Mouse (Mus musculus) liver (tissue): ENCODE data around the gene Jmjd8.

Experiments used
- DNase-seq: peaks from one replicate; pipeline ENCODE4 v3.0.0-alpha.2; 2020; ENCODE audit warnings: mixed read lengths

The Jmjd8 gene

DNA sequence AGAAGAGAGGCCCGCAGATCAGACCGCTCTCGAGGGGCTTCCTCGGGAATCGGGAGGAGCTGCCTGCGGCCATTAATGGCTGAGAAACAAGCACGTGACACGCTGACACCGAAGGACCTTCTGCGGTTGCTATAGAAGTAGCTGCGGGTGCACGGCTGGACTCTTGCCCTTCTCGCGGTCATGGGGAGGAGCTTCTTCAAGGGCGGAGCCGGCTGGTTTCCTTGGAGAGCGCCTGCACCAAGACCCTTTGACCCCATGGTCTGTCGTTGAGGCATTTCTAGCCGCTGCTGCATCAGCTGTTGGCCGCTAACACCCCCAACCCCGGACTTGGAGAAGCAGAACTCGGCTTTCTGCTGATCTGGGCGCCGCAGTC lies 4.6 kb downstream of the Jmjd8 start, which contains the start of gene Stub1:
TSS of gene Stub1 (minus strand) at position 114 of the 373 bp plus-strand sequence.
- peak; percentile 87 for DNase-seq

DNA sequence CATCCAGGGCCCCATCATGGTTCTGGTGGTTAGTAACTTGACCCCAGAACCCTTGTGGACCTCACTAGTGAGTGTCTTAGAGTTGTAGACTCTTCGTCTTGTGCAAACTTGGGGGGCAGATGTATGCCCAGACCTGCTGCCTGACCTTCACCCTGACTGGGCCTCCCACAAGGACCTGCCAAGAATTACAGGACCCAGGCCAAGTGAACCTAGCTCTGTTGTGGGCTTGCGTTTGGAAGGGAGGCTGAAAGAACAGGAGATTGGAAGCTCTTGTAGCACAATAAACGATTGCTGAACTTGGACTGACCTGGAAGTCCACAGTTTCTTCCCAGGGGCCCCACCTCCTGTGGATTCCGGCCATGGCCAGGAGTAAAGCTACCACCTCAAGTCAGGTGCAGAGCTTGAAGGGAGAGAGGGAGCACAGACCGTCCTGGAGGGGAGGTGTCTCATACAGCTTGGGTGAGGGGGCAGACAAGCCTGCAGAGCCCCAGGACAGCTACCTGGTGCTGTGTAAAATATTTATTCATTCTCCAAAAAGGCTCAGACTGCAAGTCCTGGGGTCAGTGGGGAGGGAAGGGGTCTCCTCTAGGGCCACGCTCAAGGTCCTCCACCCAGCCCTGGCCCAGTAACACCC lies 5.4 kb downstream of the Jmjd8 start:
- no peak for DNase-seq

DNA sequence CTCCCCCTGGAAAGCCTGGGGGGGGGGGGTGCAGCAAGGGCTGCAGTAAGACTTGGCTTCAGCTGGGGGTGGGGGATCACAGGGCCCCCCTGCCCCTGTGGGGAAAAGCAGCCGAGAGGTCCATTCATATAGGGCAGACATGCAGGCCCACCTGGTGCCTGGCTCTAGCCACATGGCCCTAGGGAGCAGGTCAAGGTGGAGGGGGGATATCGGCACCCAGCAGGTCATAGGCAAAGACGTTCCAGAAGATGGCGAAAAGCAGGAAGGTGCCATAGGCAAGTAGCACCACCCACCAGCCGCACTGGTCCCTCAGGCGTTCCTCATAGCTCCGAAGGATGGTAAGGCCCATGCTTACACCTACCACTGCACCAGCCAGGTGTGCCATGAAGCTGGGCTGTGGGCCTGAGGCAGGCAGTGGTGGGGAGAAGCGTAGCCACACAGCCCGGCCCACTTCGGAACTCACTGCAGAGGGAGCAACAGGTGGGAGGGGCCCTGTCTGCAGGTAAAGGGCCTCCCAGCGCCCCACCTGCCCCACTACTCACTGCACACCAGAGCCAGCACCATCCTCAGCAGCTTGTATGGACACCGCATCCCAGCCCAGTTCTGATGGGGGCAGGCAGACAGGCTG lies 6.0 kb downstream of the Jmjd8 start:
- DNase-seq = no peak

GRCm38 (mm10) chr17:25835301-25835700 lies 6.6 kb downstream of the Jmjd8 start:
- DNase-seq = no peak

- DNase-seq = no peak
Measured at GRCm38 (mm10) chr17:25835816-25836215, 7.1 kb downstream of the Jmjd8 start.

- DNase-seq = no peak
Measured at GRCm38 (mm10) chr17:25836397-25837075, 7.9 kb downstream of the Jmjd8 start.

DNA sequence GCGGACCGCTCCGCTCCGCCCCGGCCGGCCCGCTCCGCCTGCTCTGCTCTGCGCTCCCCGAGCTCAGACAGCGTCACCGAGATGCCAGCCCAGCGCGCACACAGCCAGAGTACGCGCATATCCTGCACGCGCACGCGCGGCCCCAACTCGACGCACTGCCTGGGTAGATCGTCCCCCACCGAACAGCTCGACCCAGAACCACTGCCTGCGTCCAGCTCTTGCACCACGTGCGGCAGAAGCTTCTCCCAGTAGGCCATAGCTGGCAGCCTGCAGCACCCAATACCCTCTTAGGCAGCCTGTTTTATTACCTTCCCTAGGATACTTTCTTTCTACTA lies 8.4 kb downstream of the Jmjd8 start, which contains the start of gene Rhbdl1:
TSS of gene Rhbdl1 (minus strand) at position 220 of the 335 bp plus-strand sequence.
- DNase-seq = peak; percentile 60

- no peak for DNase-seq
Measured at GRCm38 (mm10) chr17:25837533-25837932, 8.9 kb downstream of the Jmjd8 start.

- no peak for DNase-seq
Measured at GRCm38 (mm10) chr17:25838904-25839303, 10.2 kb downstream of the Jmjd8 start.

- peak; percentile 32 for DNase-seq
Measured at GRCm38 (mm10) chr17:25839455-25840235, 11.0 kb downstream of the Jmjd8 start.

GRCm38 (mm10) chr17:25840519-25840918 lies 11.9 kb downstream of the Jmjd8 start:
- no peak for DNase-seq

GRCm38 (mm10) chr17:25841117-25841880 lies 12.6 kb downstream of the Jmjd8 start, which contains the start of gene Gm20683:
Gm20683 (minus strand) TSS chr17:25841763.
- no peak for DNase-seq

GRCm38 (mm10) chr17:25842509-25842908 lies 13.8 kb downstream of the Jmjd8 start:
- no peak for DNase-seq

- DNase-seq = no peak
Measured at GRCm38 (mm10) chr17:25843122-25843521, 14.5 kb downstream of the Jmjd8 start.

DNA sequence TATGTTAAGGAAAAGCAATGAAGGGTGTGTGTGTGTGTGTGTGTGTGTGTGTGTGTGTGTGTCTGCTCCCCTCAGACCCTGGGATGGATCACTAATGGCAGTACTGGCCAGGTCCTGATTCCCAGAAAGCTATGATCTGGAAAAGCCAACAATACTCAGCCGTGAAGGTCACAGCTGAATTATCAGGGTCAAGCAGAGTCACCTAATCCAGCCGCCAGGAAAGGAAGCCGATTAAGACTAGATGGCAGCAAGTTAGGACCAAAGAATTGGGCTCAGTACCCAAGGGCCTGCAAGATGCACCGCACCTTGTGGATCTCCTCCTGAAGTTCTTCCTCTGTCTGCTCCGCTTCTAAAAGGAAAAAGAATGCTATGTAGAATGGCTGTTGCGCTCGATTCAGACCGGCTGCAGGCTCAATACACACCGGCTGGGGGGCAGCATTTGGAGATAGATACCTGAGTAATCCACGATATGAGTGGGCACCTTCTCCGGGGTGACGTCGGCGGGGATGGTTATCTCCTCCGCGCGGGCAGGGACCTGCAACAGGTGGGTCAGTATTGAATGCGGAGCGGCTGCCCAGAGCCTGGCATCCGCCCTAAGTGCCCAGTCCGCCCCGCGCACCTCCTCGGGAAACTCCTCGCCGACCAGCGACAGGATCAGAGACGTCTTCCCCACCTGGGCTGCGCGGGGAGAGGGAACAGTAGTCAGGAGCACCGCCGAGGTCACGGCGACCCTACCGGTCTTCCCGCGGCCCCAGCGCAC lies 15.1 kb downstream of the Jmjd8 start:
- DNase-seq = peak; percentile 65

DNA sequence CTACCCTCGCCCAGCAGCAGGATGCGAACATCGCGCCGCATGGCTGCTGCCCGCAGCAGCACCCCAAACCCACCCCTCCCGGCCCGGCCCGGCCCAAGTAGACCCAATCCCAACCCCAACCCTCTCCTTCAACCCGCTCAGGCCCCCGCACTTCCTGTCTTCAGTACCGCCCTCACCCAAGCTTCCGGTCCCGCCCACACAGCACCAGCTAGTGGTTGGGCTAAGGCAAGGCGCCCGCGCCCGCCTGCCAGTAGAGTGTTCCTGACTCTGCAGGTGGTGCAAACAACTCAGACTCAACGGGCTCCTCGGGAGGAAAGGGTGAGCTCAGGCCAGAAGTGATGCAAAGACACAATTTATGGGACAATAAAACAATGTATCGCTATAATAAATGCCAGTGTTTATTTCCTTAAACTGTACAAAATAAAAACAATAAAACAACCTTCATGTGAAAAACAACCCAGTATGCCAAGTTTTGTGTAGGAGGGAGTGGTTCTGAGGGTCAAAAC lies 15.8 kb downstream of the Jmjd8 start, which contains the start of gene Rhot2:
TSS of gene Rhot2 (minus strand) at position 456 of the 506 bp plus-strand sequence.
- peak; percentile 96 for DNase-seq

DNA sequence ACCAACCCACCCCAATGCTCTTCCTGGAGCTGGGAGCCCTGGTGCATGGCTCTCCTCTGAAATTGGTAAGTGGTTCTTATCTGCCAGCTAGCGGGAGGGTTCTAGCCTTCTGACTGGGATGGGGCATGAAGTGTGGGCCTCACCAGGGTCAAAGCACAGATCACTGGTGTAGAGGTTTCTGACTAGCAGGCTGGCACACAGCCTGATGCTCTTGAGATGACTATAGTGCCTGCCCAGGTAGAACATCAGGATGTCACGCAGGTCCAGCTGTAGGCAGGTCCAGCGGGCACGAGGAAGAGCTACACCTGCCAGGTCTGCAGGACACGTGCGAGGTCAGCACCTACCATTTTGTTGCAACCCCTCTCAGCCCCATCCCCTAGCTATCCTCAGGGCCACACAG lies 31.6 kb downstream of the Jmjd8 start:
- no peak for DNase-seq

DNA sequence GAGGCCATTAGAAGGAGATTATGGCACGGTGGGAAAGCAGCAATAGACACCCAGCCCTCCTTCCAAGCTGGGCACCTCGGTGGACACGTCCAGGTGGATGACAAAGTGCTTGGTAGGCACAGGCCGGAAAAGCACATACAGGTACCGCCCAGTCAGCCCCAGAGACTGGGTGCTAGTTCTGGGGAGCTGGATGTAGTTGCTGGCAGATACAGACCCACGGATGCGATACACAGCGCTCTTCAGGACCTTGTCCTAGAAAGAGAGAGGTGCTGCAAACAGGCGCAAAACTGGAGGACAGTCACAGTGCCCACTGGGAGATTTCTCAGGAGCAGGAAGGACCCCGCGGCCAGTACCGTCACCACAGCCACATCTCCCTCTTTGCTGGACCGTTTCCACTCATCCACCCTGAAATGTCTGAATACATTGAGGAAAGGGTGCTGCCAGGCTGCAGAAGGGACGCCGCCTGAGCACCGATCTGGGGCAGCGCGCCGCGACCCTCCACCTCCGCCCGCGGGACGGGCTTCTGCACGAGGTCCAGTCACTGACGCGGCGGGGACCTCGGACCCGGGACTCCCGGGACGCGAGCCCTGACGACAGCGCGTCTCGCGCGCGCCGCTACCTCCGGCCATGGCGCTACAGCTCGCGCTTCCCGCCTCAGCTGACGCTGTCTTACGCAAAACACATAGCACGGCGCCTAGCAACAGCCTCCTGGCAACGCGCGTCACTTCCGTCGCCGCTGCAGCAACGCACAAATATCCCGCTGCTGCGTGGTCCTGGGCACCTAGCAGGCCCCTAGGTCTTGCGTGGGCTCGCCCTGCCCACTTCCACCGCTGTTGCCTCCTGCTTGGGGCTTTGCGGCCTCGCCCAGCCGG lies 32.4 kb downstream of the Jmjd8 start, which contains the start of gene Wdr90:
TSS of gene Wdr90 (minus strand) at position 670 of the 872 bp plus-strand sequence.
- DNase-seq = peak; percentile 88

DNA sequence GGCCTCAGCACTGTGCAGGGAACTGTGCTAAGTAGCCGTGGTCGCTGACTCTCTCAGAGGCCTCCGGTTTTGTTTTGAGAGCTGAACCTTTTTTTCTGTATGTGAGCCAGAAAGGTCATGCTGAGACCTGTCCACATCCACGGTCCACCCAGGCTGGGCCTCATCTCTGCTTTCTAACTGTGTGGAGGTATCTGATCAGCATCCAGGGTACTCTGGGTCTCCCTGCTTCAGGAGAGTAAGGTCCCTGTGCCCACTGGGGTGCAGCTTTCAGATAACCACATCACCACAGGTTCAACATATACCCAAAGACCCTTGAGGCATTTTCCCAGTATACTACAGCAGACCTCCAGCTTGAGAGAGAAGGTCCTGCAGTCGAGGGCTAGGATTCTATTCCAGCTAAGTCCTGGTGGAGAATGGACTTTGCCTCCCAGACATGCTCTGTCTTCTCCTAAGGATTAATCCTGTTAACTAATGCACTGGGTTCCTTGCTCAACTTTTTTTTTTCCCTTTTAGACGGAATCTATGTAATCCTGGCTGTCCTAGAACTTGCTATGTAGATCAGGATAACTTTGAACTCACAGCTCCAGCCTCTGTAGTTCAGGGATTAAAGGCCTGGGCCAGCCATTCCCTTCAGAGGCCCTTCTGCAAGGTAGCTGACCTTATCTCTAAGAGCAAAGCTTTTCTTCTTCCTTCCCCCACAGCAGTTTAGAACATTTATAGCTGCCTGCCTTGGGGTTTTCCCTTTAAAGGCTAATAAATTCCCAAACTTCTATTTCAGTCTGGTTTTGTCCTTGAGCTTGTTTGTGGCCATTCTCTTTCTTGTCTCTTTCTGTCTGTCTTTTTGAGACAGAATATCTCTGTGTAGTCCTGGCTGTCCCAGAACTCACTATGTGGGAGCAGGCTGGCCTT lies 33.3 kb downstream of the Jmjd8 start:
- no peak for DNase-seq
